Comparison of ENCODE assay signal across 8 mouse cellular contexts in the genomic region with DNA sequence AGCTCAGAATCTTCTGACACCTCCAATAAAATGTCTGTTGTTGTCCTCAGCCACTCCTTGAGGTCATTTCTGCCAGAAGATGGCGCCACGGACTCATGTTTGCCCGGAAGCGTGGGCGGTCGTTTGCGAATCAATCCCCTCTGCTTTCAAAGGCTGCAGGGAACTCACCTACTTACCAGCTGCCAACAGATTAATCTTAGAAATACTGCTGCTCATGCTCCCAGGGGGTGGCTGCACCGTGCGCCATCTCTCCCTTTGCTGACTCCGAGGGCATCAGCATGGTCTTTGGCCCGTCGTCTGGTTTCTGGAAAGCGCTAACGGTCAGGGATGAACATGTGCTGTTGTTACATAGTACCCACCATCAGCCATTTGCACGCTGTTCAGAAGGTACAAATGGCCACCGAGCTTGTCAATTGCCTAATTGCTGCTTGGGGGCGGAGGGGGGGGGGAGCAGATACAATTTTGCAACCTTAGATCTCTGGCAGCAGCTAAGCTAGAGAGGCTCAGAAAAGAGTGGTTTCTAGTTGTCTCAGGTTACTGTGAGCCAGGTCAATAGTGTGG. TPM values are rescaled to one million over a fixed set of nuclear protein-coding genes. Genes with fewer than 3 reads are reported as not detected.
DNase-seq lines count a peak whose midpoint lies in the region; ATAC-seq and TF ChIP-seq lines count a peak whose summit lies in the region.

No protein-coding gene starts in this region.

- no peak for TF ChIP-seq POLR2A in bone marrow macrophage, adult 2 months (IDR thresholded peaks at IDR 0.05; ENCODE audit: borderline replicate concordance, low read depth, low read length)
- TF ChIP-seq POLR2A in embryonic fibroblast, embryonic 13.5 days (IDR thresholded peaks at IDR 0.05; ENCODE audit: low read depth, low read length): no peak

- peak; percentile 79 for DNase-seq in liver
- DNase-seq in naive thymus-derived CD4-positive, alpha-beta T cell, adult 2 months (ENCODE audit: low read depth): peak; percentile 90
- DNase-seq in splenic B cell, adult 2 months (ENCODE audit: low read depth, low spot score): peak; percentile 91

- peak overlapping the region; percentile 74 for H3K4me2 ChIP-seq in heart, embryonic 12.5 days
- H3K4me2 ChIP-seq in kidney, embryonic 16.5 days (replicated peaks; ENCODE audit: low read depth, low read length): peak overlapping the region; percentile 79

- no peak overlapping the region for H3K27ac ChIP-seq in bone marrow macrophage, adult 2 months (ENCODE audit: insufficient read depth, low read depth, low read length)
- no peak overlapping the region for H3K27ac ChIP-seq in embryonic fibroblast, embryonic 13.5 days (ENCODE audit: insufficient read depth, low read length)
- H3K27ac ChIP-seq in heart, embryonic 12.5 days (ENCODE audit: poor library complexity, severe bottlenecking): no peak overlapping the region; the same call in 1 of the 2 replicates
- H3K27ac ChIP-seq in kidney, embryonic 16.5 days (ENCODE audit: low read length): no peak overlapping the region

- peak; percentile 44; the same call in 1 of the 2 replicates for ATAC-seq in heart, embryonic 12.5 days (ENCODE audit: insufficient number of reproducible peaks, low FRiP score)
- peak; percentile 81 for ATAC-seq in kidney, embryonic 16.5 days (ENCODE audit: low FRiP score, low TSS enrichment)

- H3K9ac ChIP-seq in heart, embryonic 12.5 days: peak overlapping the region; percentile 60
- peak overlapping the region; percentile 68 for H3K9ac ChIP-seq in kidney, embryonic 16.5 days (replicated peaks; ENCODE audit: low read length)

- no peaks in the 10 kb centered on the region for H3K79me3 ChIP-seq in C2C12 (ENCODE audit: low read depth)

- TF ChIP-seq CTCF in C2C12 (IDR thresholded peaks at IDR 0.05; ENCODE audit: control insufficient read depth, insufficient read depth, insufficient read length): peak; percentile 63
- peak; percentile 85 for TF ChIP-seq CTCF in bone marrow macrophage, adult 2 months (IDR thresholded peaks at IDR 0.05; ENCODE audit: low read depth, low read length)
- TF ChIP-seq CTCF in embryonic fibroblast, embryonic 13.5 days (IDR thresholded peaks at IDR 0.05; ENCODE audit: borderline replicate concordance, insufficient read depth, low read length): peak; percentile 77

- peak overlapping the region; percentile 68 for H3ac ChIP-seq in C2C12 (ENCODE audit: control insufficient read depth, insufficient read length, low read depth)

- whole genome bisulfite sequencing in heart, embryonic 12.5 days: 2% methylated on average over 17 of the region's 17 CpGs
- WGBS in kidney, embryonic 16.5 days: 0% methylated on average over 17 of the region's 17 CpGs

- H3K36me3 ChIP-seq in C2C12 (ENCODE audit: control insufficient read depth, insufficient read depth): no peaks in the 10 kb centered on the region
- H3K36me3 ChIP-seq in heart, embryonic 12.5 days: no peaks in the 10 kb centered on the region
- no peaks in the 10 kb centered on the region for H3K36me3 ChIP-seq in kidney, embryonic 16.5 days (ENCODE audit: insufficient read depth, low read length)
- no peaks in the 10 kb centered on the region for H3K36me3 ChIP-seq in splenic B cell, adult 2 months (ENCODE audit: control insufficient read depth, insufficient read depth, low read length, poor library complexity, severe bottlenecking)

- H3K27me3 ChIP-seq in C2C12 (ENCODE audit: control insufficient read depth, insufficient read depth, insufficient read length): no peaks in the 10 kb centered on the region
- H3K27me3 ChIP-seq in heart, embryonic 12.5 days (replicated peaks): no peaks in the 10 kb centered on the region
- H3K27me3 ChIP-seq in kidney, embryonic 16.5 days (ENCODE audit: insufficient read depth, low read length): no peaks in the 10 kb centered on the region
- no peaks in the 10 kb centered on the region for H3K27me3 ChIP-seq in splenic B cell, adult 2 months (ENCODE audit: control insufficient read depth, insufficient read depth, low read length, poor library complexity, severe bottlenecking)

- no peaks in the 10 kb centered on the region for H3K79me2 ChIP-seq in C2C12 (ENCODE audit: control insufficient read depth, insufficient read depth)

- H3K4me3 ChIP-seq in C2C12 (ENCODE audit: insufficient read depth, poor library complexity, severe bottlenecking): no peak overlapping the region
- H3K4me3 ChIP-seq in bone marrow macrophage, adult 2 months (ENCODE audit: insufficient read depth, low read length): peak overlapping the region; percentile 50
- H3K4me3 ChIP-seq in embryonic fibroblast, embryonic 13.5 days (ENCODE audit: insufficient read depth, low read length): peak overlapping the region; percentile 20
- peak overlapping the region; percentile 40 for H3K4me3 ChIP-seq in heart, embryonic 12.5 days
- H3K4me3 ChIP-seq in kidney, embryonic 16.5 days (ENCODE audit: low read length): peak overlapping the region; percentile 41

- H3K9me3 ChIP-seq in heart, embryonic 12.5 days (replicated peaks): no peaks in the 10 kb centered on the region
- no peaks in the 10 kb centered on the region for H3K9me3 ChIP-seq in kidney, embryonic 16.5 days (ENCODE audit: low read length)

- H3K4me1 ChIP-seq in bone marrow macrophage, adult 2 months (ENCODE audit: control insufficient read depth, insufficient read depth, low read length): no peaks in the 10 kb centered on the region
- H3K4me1 ChIP-seq in embryonic fibroblast, embryonic 13.5 days (ENCODE audit: control insufficient read depth, insufficient read depth, low read length): no peaks in the 10 kb centered on the region
- H3K4me1 ChIP-seq in heart, embryonic 12.5 days (replicated peaks): peaks cover 28% of the 10 kb centered on the region
- peaks cover 10% of the 10 kb centered on the region for H3K4me1 ChIP-seq in kidney, embryonic 16.5 days (ENCODE audit: insufficient read depth, low read length)

TF ChIP-seq in C2C12, 6 proteins besides CTCF, POLR2A, EP300 and RAD21:
- TF ChIP-seq CEBPB (IDR thresholded peaks at IDR 0.05; ENCODE audit: low read depth) (no peak), FOSL1 (IDR thresholded peaks at IDR 0.05; ENCODE audit: insufficient read depth, low read length, poor library complexity, severe bottlenecking) (no peak), MYOD1 (IDR thresholded peaks at IDR 0.05; ENCODE audit: control insufficient read depth, insufficient read length, low read depth) (no peak), USF1 (IDR thresholded peaks at IDR 0.05; ENCODE audit: low read depth) (no peak), MAX (IDR thresholded peaks at IDR 0.05) (no peak), MYOG (IDR thresholded peaks at IDR 0.05; ENCODE audit: control insufficient read depth, extremely low read depth, insufficient read length) (no peak)
TF ChIP-seq in C2C12: peak in this region for 0.

RNA-seq across cellular contexts. Expression of a gene that starts 39.8 kb away (rescaled TPM):
- polyA plus RNA-seq in C2C12 (2012; fragmentation: generic; extraction: Trizol): 0.59 TPM
- not detected in 2 replicates for polyA plus RNA-seq in bone marrow macrophage, adult 2 months (2012; ENCODE audit: insufficient read depth, insufficient read length, missing spikeins)
- 0.32 and 0.37 TPM in 2 replicates for polyA plus RNA-seq in embryonic fibroblast, embryonic 13.5 days (2011; ENCODE audit: insufficient read length, low read depth, missing spikeins)
- 2.2 and 2.7 TPM in 2 replicates for polyA plus RNA-seq in heart, embryonic 12.5 days (2016; fragmentation: Nextera tagmentation; extraction: Ambion mirVana)
- 1.8 and 2.0 TPM in 2 replicates for polyA plus RNA-seq in kidney, embryonic 16.5 days (2015; fragmentation: Nextera tagmentation; extraction: Ambion mirVana)
